Comparison of ENCODE assay signal across 8 mouse cellular contexts in the genomic region with DNA sequence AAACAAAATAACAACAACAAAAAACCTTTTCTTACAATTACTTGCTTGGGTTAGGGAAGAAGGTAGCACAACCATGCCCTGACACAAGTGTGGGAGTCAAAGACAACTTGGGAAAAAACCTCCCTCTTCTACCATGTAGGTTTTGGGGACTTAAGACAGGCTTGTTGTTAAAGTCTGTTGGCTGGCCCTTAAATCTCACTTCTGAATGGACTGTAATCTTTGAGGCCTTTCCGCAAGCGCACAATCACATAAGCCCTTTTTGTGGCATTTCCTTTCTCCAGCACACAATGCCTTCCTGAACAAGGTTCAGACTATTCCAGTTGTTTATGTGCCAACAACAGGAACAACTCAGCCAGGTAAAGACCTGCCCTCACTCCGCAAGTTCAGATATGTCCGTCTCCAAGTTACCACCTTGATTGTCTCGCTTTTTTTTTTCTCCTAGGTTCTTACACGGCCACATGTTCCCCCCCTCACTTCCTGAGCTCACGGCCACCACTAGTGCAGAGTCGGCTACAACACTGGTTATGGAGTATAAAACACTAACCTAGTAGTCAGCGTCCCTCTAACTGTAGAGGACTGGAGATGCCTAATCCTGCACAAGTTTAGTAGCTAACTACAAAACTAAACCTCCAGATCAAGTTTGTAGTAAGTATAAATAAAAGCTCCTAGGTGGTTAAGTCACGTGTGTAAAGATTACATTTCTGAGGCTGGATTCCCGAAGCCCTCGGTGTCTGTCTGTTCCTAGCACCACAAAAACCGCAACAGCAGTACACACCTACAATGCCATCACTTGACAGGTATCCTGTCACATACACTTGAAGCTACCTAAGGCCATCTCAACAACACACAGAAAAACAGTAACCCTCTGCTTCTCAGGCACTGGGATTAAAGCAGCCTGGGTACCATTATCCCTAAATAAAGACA. TPM values are rescaled to one million over a fixed set of nuclear protein-coding genes. Genes with fewer than 3 reads are reported as not detected.
A peak's percentile ranks its signal among the peaks of the same experiment; 100 is the strongest.
DNase-seq lines count a peak whose midpoint lies in the region; ATAC-seq and TF ChIP-seq lines count a peak whose summit lies in the region.

No protein-coding gene starts in this region.

- H3K36me3 ChIP-seq in kidney, embryonic 16.5 days (ENCODE audit: insufficient read depth, low read length) = peaks cover 56% of the 10 kb centered on the region
- peaks cover 49% of the 10 kb centered on the region for H3K36me3 ChIP-seq in myocyte (ENCODE audit: control insufficient read depth, insufficient read depth)

- H3K4me2 ChIP-seq in kidney, embryonic 16.5 days (replicated peaks; ENCODE audit: low read depth, low read length) = peak overlapping the region; percentile 99
- H3K4me2 ChIP-seq in myocyte (ENCODE audit: low read depth) = peak overlapping the region; percentile 99

- peak overlapping the region; percentile 90 for H3K4me3 ChIP-seq in kidney, embryonic 16.5 days (ENCODE audit: low read length)
- H3K4me3 ChIP-seq in bone marrow, adult 2 months (replicated peaks; ENCODE audit: control insufficient read depth, low read depth, low read length) = peak overlapping the region; percentile 11
- peak overlapping the region; percentile 84 for H3K4me3 ChIP-seq in myocyte
- H3K4me3 ChIP-seq in cerebellum, adult 2 months (replicated peaks; ENCODE audit: insufficient read depth, low read depth, low read length) = no peak overlapping the region

- 0 out of 2 replicates have a peak overlapping the region, but pooled peaks have one; percentile 5 for H3K27ac ChIP-seq in kidney, embryonic 16.5 days (ENCODE audit: low read length)
- H3K27ac ChIP-seq in bone marrow, adult 2 months (ENCODE audit: control insufficient read depth, insufficient read depth, low read depth, low read length, poor library complexity) = no peak overlapping the region
- no peak overlapping the region for H3K27ac ChIP-seq in cerebellum, adult 2 months (ENCODE audit: insufficient read depth, low read length)

- H3K79me2 ChIP-seq in myocyte (ENCODE audit: control insufficient read depth, insufficient read depth) = peaks cover 29% of the 10 kb centered on the region

- H3K9ac ChIP-seq in kidney, embryonic 16.5 days (replicated peaks; ENCODE audit: low read length) = peak overlapping the region; percentile 91

- no peak overlapping the region for H3ac ChIP-seq in myocyte (ENCODE audit: control insufficient read depth, insufficient read length)

- 72% methylated on average over 13 of the region's 13 CpGs for WGBS in kidney, embryonic 16.5 days
- 42% methylated on average over 13 of the region's 13 CpGs for WGBS in bone marrow, adult 2 months
- WGBS in cerebellum, adult 2 months = 75% methylated on average over 13 of the region's 13 CpGs

- DNase-seq in kidney, postnatal 4 days = no peak
- DNase-seq in induced T-regulatory cell, adult 2 months (ENCODE audit: low read depth) = peak; percentile 53
- no peak for DNase-seq in cerebellum, adult 2 months
- no peak for DNase-seq in gastrocnemius, postnatal 10 days
- DNase-seq in cerebellum, adult 11 months = no peak

- H3K27me3 ChIP-seq in kidney, embryonic 16.5 days (ENCODE audit: insufficient read depth, low read length) = no peaks in the 10 kb centered on the region
- H3K27me3 ChIP-seq in myocyte (ENCODE audit: control insufficient read depth, insufficient read depth, insufficient read length) = no peaks in the 10 kb centered on the region
- H3K27me3 ChIP-seq in cerebellum, adult 2 months (ENCODE audit: control insufficient read depth, insufficient read depth, low read length) = no peaks in the 10 kb centered on the region

- no peak for TF ChIP-seq POLR2A in bone marrow, adult 2 months (IDR thresholded peaks at IDR 0.05; ENCODE audit: borderline replicate concordance, control insufficient read depth, low read depth, low read length)
- TF ChIP-seq POLR2A in myocyte (IDR thresholded peaks at IDR 0.05; ENCODE audit: insufficient read length, low read depth) = no peak
- TF ChIP-seq POLR2A in cerebellum, adult 2 months (IDR thresholded peaks at IDR 0.05; ENCODE audit: borderline replicate concordance, insufficient read depth, low read length) = no peak

- TF ChIP-seq CTCF in bone marrow, adult 2 months (IDR thresholded peaks at IDR 0.05; ENCODE audit: control insufficient read depth, insufficient read depth, low read length) = no peak
- TF ChIP-seq CTCF in cerebellum, adult 2 months (IDR thresholded peaks at IDR 0.05; ENCODE audit: borderline replicate concordance, insufficient read depth, low read depth, low read length) = no peak

- no peaks in the 10 kb centered on the region for H3K9me3 ChIP-seq in kidney, embryonic 16.5 days (ENCODE audit: low read length)

- no peak for ATAC-seq in kidney, embryonic 16.5 days (ENCODE audit: low FRiP score, low TSS enrichment)

- peaks cover 24% of the 10 kb centered on the region for H3K4me1 ChIP-seq in kidney, embryonic 16.5 days (ENCODE audit: insufficient read depth, low read length)
- peaks cover 1% of the 10 kb centered on the region; the same call in 1 of the 2 replicates for H3K4me1 ChIP-seq in bone marrow, adult 2 months (ENCODE audit: control insufficient read depth, insufficient read depth, low read length)
- 0 out of 2 replicates have a peak, but pooled peaks cover 3% of the 10 kb centered on the region for H3K4me1 ChIP-seq in cerebellum, adult 2 months (ENCODE audit: control insufficient read depth, insufficient read depth, low read length)

TF ChIP-seq in myocyte, 11 proteins besides CTCF, POLR2A, EP300 and RAD21:
- TF ChIP-seq MAX (IDR thresholded peaks at IDR 0.05; ENCODE audit: low read depth) (no peak), MYOG (IDR thresholded peaks at IDR 0.05; ENCODE audit: control insufficient read depth in 1 of 3, insufficient read depth in 1 of 3, insufficient read length in 2 of 3, low read depth in 2 of 3) (no peak), POLR2AphosphoS2 (IDR thresholded peaks at IDR 0.05; ENCODE audit: insufficient read length, low read depth) (no peak), CEBPB (IDR thresholded peaks at IDR 0.05; ENCODE audit: insufficient read depth, poor library complexity, severe bottlenecking) (no peak), TCF12 (IDR thresholded peaks at IDR 0.05; ENCODE audit: insufficient read depth, poor library complexity, severe bottlenecking) (no peak), SRF (IDR thresholded peaks at IDR 0.05; ENCODE audit: control insufficient read depth, insufficient read length, low read depth) (no peak), MYOD1 (IDR thresholded peaks at IDR 0.05; ENCODE audit: control insufficient read depth in 1 of 3, insufficient read length in 2 of 3, low read depth in 2 of 3) (no peak), E2F4 (IDR thresholded peaks at IDR 0.05; ENCODE audit: insufficient read depth) (no peak), TCF3 (IDR thresholded peaks at IDR 0.05; ENCODE audit: insufficient read length, low read depth) (no peak), REST (IDR thresholded peaks at IDR 0.05; ENCODE audit: insufficient read depth, insufficient read length) (no peak), USF1 (IDR thresholded peaks at IDR 0.05; ENCODE audit: low read depth) (no peak)
TF ChIP-seq in myocyte: peak in this region for 0.

RNA-seq across cellular contexts. Expression of gene Rps27, which starts 1.7 kb away (rescaled TPM):
- 1,193 and 1,390 TPM in 2 replicates for polyA plus RNA-seq in kidney, embryonic 16.5 days (2015; fragmentation: Nextera tagmentation; extraction: Ambion mirVana)
- 16.3 and 168 TPM in 2 replicates for polyA plus RNA-seq in bone marrow, adult 2 months (2011; ENCODE audit: insufficient read depth, insufficient read length, low replicate concordance, missing spikeins)
- 3,699 TPM for polyA plus RNA-seq in myocyte (2012; fragmentation: generic; extraction: Trizol)
- polyA plus RNA-seq in cerebellum, adult 2 months (2012; rRNA removed) = 1,034 and 1,060 TPM in 2 replicates
- 1,000 to 10,000 TPM; 1,294 to 1,303 TPM for total RNA-seq in gastrocnemius, postnatal 10 days (2021)

RNA-seq across cellular contexts. Expression of gene Rab13, which starts 1.8 kb away (rescaled TPM):
- 37.2 and 42.6 TPM in 2 replicates for polyA plus RNA-seq in kidney, embryonic 16.5 days (2015; fragmentation: Nextera tagmentation; extraction: Ambion mirVana)
- 11.5 and 13.0 TPM in 2 replicates for polyA plus RNA-seq in bone marrow, adult 2 months (2011; ENCODE audit: insufficient read depth, insufficient read length, low replicate concordance, missing spikeins)
- 28.1 TPM for polyA plus RNA-seq in myocyte (2012; fragmentation: generic; extraction: Trizol)
- polyA plus RNA-seq in cerebellum, adult 2 months (2012; rRNA removed) = 10.2 and 11.2 TPM in 2 replicates
- total RNA-seq in gastrocnemius, postnatal 10 days (2021) = 10 to 100 TPM; 14.8 to 16.6 TPM

RNA-seq across cellular contexts. Expression of gene Jtb, which starts 19.7 kb away (rescaled TPM):
- polyA plus RNA-seq in kidney, embryonic 16.5 days (2015; fragmentation: Nextera tagmentation; extraction: Ambion mirVana) = 103 and 105 TPM in 2 replicates
- 38.7 and 72.7 TPM in 2 replicates for polyA plus RNA-seq in bone marrow, adult 2 months (2011; ENCODE audit: insufficient read depth, insufficient read length, low replicate concordance, missing spikeins)
- polyA plus RNA-seq in myocyte (2012; fragmentation: generic; extraction: Trizol) = 39.9 TPM
- polyA plus RNA-seq in cerebellum, adult 2 months (2012; rRNA removed) = 66.9 and 69.1 TPM in 2 replicates
- total RNA-seq in gastrocnemius, postnatal 10 days (2021) = 10 to 100 TPM; 48.6 to 52.8 TPM

RNA-seq across cellular contexts. Expression of gene Creb3l4, which starts 31.6 kb away (rescaled TPM):
- 6.5 and 6.8 TPM in 2 replicates for polyA plus RNA-seq in kidney, embryonic 16.5 days (2015; fragmentation: Nextera tagmentation; extraction: Ambion mirVana)
- not detected in 2 replicates for polyA plus RNA-seq in bone marrow, adult 2 months (2011; ENCODE audit: insufficient read depth, insufficient read length, low replicate concordance, missing spikeins)
- polyA plus RNA-seq in myocyte (2012; fragmentation: generic; extraction: Trizol) = 0.22 TPM
- polyA plus RNA-seq in cerebellum, adult 2 months (2012; rRNA removed) = 0.23 and 0.51 TPM in 2 replicates
- total RNA-seq in gastrocnemius, postnatal 10 days (2021) = under 1 TPM in 1 of 2 experiments, not detected in 1; 0.49 TPM

RNA-seq across cellular contexts. Expression of gene Slc39a1, which starts 36.2 kb away (rescaled TPM):
- polyA plus RNA-seq in kidney, embryonic 16.5 days (2015; fragmentation: Nextera tagmentation; extraction: Ambion mirVana) = 108 and 114 TPM in 2 replicates
- 11.6 and 29.3 TPM in 2 replicates for polyA plus RNA-seq in bone marrow, adult 2 months (2011; ENCODE audit: insufficient read depth, insufficient read length, low replicate concordance, missing spikeins)
- 111 TPM for polyA plus RNA-seq in myocyte (2012; fragmentation: generic; extraction: Trizol)
- 35.8 and 38.7 TPM in 2 replicates for polyA plus RNA-seq in cerebellum, adult 2 months (2012; rRNA removed)
- total RNA-seq in gastrocnemius, postnatal 10 days (2021) = 10 to 100 TPM; 68.7 to 77.9 TPM
